Mouse (Mus musculus) liver, embryonic 11.5 days (tissue): ENCODE measurements around the gene Ces5a. TPM values are rescaled to one million over a fixed set of nuclear protein-coding genes. Genes with fewer than 3 reads are reported as not detected.

Source experiments
- ATAC-seq: fragments of 200-750 bp; cut with Nextera tagmentation; replicated peaks from 2 replicates; pipeline ENCODE4 v1.8.0; 2017; ENCODE audit warnings: moderate number of reproducible peaks, mild to moderate bottlenecking, moderate TSS enrichment, moderate library complexity; ENCODE audit not compliant: low FRiP score
- DNase-seq: peaks from one replicate; pipeline ENCODE4 v3.0.0-alpha.2; 2017; ENCODE audit warnings: low spot score
- H3K27ac ChIP-seq: fragments of 300-500 bp; sonication (generic); 2 replicates; pipeline ENCODE4 v1.5.1; 2014; ENCODE audit warnings: mild to moderate bottlenecking, low read depth, low read length, control low read depth
- H3K27me3 ChIP-seq: fragments of 300-500 bp; sonication (generic); replicated peaks from 2 replicates; pipeline ENCODE4 v1.6.1; 2014; ENCODE audit warnings: low read length, mixed read lengths; ENCODE audit not compliant: control insufficient read depth, insufficient read depth
- H3K36me3 ChIP-seq: fragments of 300-500 bp; sonication (generic); 2 replicates; pipeline ENCODE4 v1.6.1; 2014; ENCODE audit warnings: mild to moderate bottlenecking, low read length, moderate library complexity, mixed read lengths; ENCODE audit not compliant: control insufficient read depth, insufficient read depth
- H3K4me1 ChIP-seq: fragments of 300-500 bp; sonication (generic); replicated peaks from 2 replicates; pipeline ENCODE4 v1.6.1; 2014; ENCODE audit warnings: low read length, mixed read lengths; ENCODE audit not compliant: control insufficient read depth, insufficient read depth
- H3K4me2 ChIP-seq: fragments of 300-500 bp; sonication (generic); 2 replicates; pipeline ENCODE4 v1.6.1; 2014; ENCODE audit warnings: mild to moderate bottlenecking, control low read depth, moderate library complexity
- H3K4me3 ChIP-seq: fragments of 300-500 bp; sonication (generic); 2 replicates; pipeline ENCODE4 v1.5.1; 2014; ENCODE audit warnings: low read depth, low read length, control low read depth
- H3K9ac ChIP-seq: fragments of 300-500 bp; sonication (generic); 2 replicates; pipeline ENCODE4 v1.6.1; 2014; ENCODE audit warnings: low read depth, low read length, control low read depth
- H3K9me3 ChIP-seq: fragments of 300-500 bp; sonication (generic); 2 replicates; pipeline ENCODE4 v1.6.1; 2016; ENCODE audit warnings: low read length, inconsistent platforms, mixed read lengths; ENCODE audit not compliant: control insufficient read depth
- WGBS: fragments of 180-500 bp; shearing (Covaris S2); extraction: QIAGEN DNeasy Blood & Tissue Kit; methylation state at CpG from one replicate; pipeline ENCODE4 v1.1.7; 2014; 5-methylcytosine and 5-hydroxymethylcytosine counted together
- polyA plus RNA-seq: library from polyadenylated mRNA; unstranded; fragments of >200 nt; fragmentation: Nextera tagmentation; extraction: Ambion mirVana; gene quantifications from 2 replicates; pipeline ENCODE4 v1.2.1, GENCODE M21; 2014

Gene Ces5a
- not detected in 2 replicates for polyA plus RNA-seq

GRCm38 (mm10) chr8:93535730-93536129, at the start of gene Ces5a:
Gene Ces5a, minus strand, starts transcription at chr8:93535830.
- H3K4me2 ChIP-seq, result no peak within 1 kb of the TSS
- no peaks in the 10 kb centered on the region for H3K36me3 ChIP-seq
- H3K9ac ChIP-seq, result no peak within 1 kb of the TSS
- no peak within 1 kb of the TSS for H3K27ac ChIP-seq
- no peak for DNase-seq
- H3K4me1 ChIP-seq, result no peaks in the 10 kb centered on the region
- ATAC-seq, result no peak
- WGBS, result 85% methylated on average over 5 of the region's 5 CpGs
- H3K27me3 ChIP-seq, result no peaks in the 10 kb centered on the region
- no peaks in the 10 kb centered on the region for H3K9me3 ChIP-seq
- H3K4me3 ChIP-seq, result no peak within 1 kb of the TSS

- no peak for DNase-seq
- Histone ChIP-seq H3K27me3 (no peaks in the 10 kb centered on the region), H3K9ac (no peak overlapping the region), H3K9me3 (no peaks in the 10 kb centered on the region), H3K27ac (no peak overlapping the region), H3K36me3 (no peaks in the 10 kb centered on the region), H3K4me3 (no peak overlapping the region), H3K4me2 (no peak overlapping the region), H3K4me1 (no peaks in the 10 kb centered on the region)
- ATAC-seq, result no peak
- 80% methylated on average over 9 of the region's 9 CpGs for WGBS
Measured at GRCm38 (mm10) chr8:93572841-93573240, 37.2 kb upstream of the Ces5a start.

GRCm38 (mm10) chr8:93572095-93572501, 36.5 kb upstream of the Ces5a start:
- H3K36me3 ChIP-seq, result no peaks in the 10 kb centered on the region
- no peaks in the 10 kb centered on the region for H3K9me3 ChIP-seq
- H3K4me2 ChIP-seq, result no peak overlapping the region
- WGBS, result 39% methylated on average over 2 of the region's 2 CpGs
- H3K4me1 ChIP-seq, result no peaks in the 10 kb centered on the region
- H3K27ac ChIP-seq, result no peak overlapping the region
- H3K27me3 ChIP-seq, result no peaks in the 10 kb centered on the region
- H3K9ac ChIP-seq, result no peak overlapping the region
- ATAC-seq (no peak), DNase-seq (no peak)
- no peak overlapping the region for H3K4me3 ChIP-seq

GRCm38 (mm10) chr8:93571369-93571985, 35.8 kb upstream of the Ces5a start:
- no peaks in the 10 kb centered on the region for H3K36me3 ChIP-seq
- WGBS, result 48% methylated on average over 9 of the region's 9 CpGs
- DNase-seq, result no peak
- H3K27ac ChIP-seq, result no peak overlapping the region
- no peaks in the 10 kb centered on the region for H3K27me3 ChIP-seq
- no peak overlapping the region for H3K9ac ChIP-seq
- H3K9me3 ChIP-seq, result no peaks in the 10 kb centered on the region
- no peak overlapping the region for H3K4me2 ChIP-seq
- H3K4me1 ChIP-seq, result no peaks in the 10 kb centered on the region
- no peak for ATAC-seq
- no peak overlapping the region for H3K4me3 ChIP-seq

GRCm38 (mm10) chr8:93570186-93570530, 34.5 kb upstream of the Ces5a start:
- H3K36me3 ChIP-seq, result no peaks in the 10 kb centered on the region
- WGBS, result 46% methylated on average over 2 of the region's 2 CpGs
- H3K4me2 ChIP-seq, result no peak overlapping the region
- no peak overlapping the region for H3K27ac ChIP-seq
- H3K4me3 ChIP-seq, result no peak overlapping the region
- no peaks in the 10 kb centered on the region for H3K9me3 ChIP-seq
- ATAC-seq (no peak), DNase-seq (no peak)
- H3K4me1 ChIP-seq, result no peaks in the 10 kb centered on the region
- no peaks in the 10 kb centered on the region for H3K27me3 ChIP-seq
- no peak overlapping the region for H3K9ac ChIP-seq

GRCm38 (mm10) chr8:93569311-93570185, 33.9 kb upstream of the Ces5a start:
- Histone ChIP-seq H3K4me1 (no peaks in the 10 kb centered on the region), H3K27ac (no peak overlapping the region), H3K27me3 (no peaks in the 10 kb centered on the region), H3K9ac (no peak overlapping the region), H3K4me3 (no peak overlapping the region), H3K4me2 (no peak overlapping the region), H3K9me3 (no peaks in the 10 kb centered on the region), H3K36me3 (no peaks in the 10 kb centered on the region)
- no peak for ATAC-seq
- no peak for DNase-seq
- 60% methylated on average over 13 of the region's 13 CpGs for WGBS

GRCm38 (mm10) chr8:93568666-93569065, 33.0 kb upstream of the Ces5a start:
- H3K9me3 ChIP-seq, result no peaks in the 10 kb centered on the region
- no peak overlapping the region for H3K4me2 ChIP-seq
- H3K27me3 ChIP-seq, result no peaks in the 10 kb centered on the region
- H3K4me3 ChIP-seq, result no peak overlapping the region
- H3K36me3 ChIP-seq, result no peaks in the 10 kb centered on the region
- H3K9ac ChIP-seq, result no peak overlapping the region
- no peak for ATAC-seq
- no peaks in the 10 kb centered on the region for H3K4me1 ChIP-seq
- H3K27ac ChIP-seq, result no peak overlapping the region
- 92% methylated on average over 3 of the region's 3 CpGs for WGBS
- no peak for DNase-seq

- Histone ChIP-seq H3K36me3 (no peaks in the 10 kb centered on the region), H3K4me2 (no peak overlapping the region), H3K27me3 (no peaks in the 10 kb centered on the region), H3K4me3 (no peak overlapping the region), H3K4me1 (no peaks in the 10 kb centered on the region), H3K9me3 (no peaks in the 10 kb centered on the region), H3K9ac (no peak overlapping the region), H3K27ac (no peak overlapping the region)
- ATAC-seq, result no peak
- no peak for DNase-seq
- 90% methylated on average over 9 of the region's 9 CpGs for WGBS
Measured at GRCm38 (mm10) chr8:93567086-93567485, 31.5 kb upstream of the Ces5a start.

- H3K27me3 ChIP-seq, result no peaks in the 10 kb centered on the region
- H3K9me3 ChIP-seq, result no peaks in the 10 kb centered on the region
- no peak overlapping the region for H3K4me2 ChIP-seq
- H3K36me3 ChIP-seq, result no peaks in the 10 kb centered on the region
- no peaks in the 10 kb centered on the region for H3K4me1 ChIP-seq
- ATAC-seq (no peak), DNase-seq (no peak)
- no peak overlapping the region for H3K4me3 ChIP-seq
- no peak overlapping the region for H3K27ac ChIP-seq
- WGBS, result 60% methylated on average over 4 of the region's 4 CpGs
- no peak overlapping the region for H3K9ac ChIP-seq
Measured at GRCm38 (mm10) chr8:93564634-93565033, 29.0 kb upstream of the Ces5a start.
